Mouse (Mus musculus): ENCODE data around the gene Stk11. TPM values are rescaled to one million over a fixed set of nuclear protein-coding genes. Genes with fewer than 3 reads are reported as not detected.

The Stk11 gene
- total RNA-seq, 2 experiments from 2014 or later, result 100 to 111 TPM

GRCm38 (mm10) chr10:80094684-80095083, 20.9 kb upstream of the Stk11 start:
- intact Hi-C loops (cut with DNase I), result no loop called here
- DNase-seq, result no peak

DNA sequence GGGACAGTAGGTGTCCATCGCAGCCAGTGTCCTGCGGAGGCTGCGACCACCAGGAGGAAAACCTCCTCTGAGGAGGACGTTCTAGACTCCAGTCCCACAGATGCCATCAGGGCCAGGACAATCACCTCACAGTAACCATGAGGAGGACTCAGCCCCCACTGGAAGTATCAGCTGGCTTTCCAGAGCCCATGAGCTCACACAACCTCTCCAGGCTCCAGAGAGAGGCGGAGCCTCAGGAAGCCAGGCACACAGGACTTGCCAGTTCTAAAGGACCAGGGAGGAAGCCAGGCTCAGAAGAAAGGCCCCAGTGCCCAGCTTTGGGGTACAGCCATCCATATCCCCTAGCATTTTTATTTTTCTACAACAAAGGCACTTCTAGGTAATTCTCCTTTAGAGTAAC, 20.1 kb upstream of the Stk11 start:
- no peak for DNase-seq
- intact Hi-C loops (cut with DNase I), result no loop called here

DNA sequence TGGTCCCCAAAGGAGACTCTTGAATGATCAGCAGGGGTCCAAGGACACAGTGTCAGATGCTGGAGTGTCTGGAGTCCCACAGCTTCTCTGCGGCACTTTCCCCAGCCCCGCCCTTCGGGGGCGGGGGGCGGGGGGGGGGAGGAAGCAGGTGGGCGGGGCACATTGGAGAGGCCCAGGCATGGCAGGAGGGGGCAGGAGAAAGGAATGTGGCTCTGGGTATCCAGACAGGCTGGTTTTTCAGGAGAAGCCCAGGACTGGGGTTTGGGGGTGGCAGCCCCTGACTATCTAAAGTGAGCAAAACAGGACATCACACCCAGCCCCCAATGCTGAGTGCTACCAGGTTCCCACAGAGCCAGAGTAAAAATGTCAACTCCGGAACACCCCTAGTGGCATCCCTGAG, 18.3 kb upstream of the Stk11 start:
- intact Hi-C loops (cut with DNase I), result no loop called here
- no peak for DNase-seq

DNA sequence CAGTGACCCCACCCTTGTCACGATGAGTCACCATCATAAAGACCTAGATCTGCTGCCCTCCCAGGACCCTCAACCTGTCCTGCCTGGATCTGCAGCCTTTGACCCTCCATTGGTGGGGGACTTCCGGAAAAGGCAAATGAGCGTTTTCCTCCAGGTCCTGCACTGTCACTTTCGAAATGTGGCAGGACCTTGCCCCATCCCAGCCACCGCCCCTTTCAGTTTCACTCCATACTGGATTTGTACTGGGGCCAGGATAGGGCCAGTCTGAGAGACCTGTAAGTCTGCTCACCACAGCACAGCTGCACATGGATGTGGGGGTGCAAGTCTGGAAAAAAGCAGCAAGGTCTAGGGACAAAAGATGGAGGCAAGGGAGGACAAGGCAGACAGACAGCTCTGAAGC, 17.0 kb upstream of the Stk11 start:
- no peak for DNase-seq
- intact Hi-C loops (cut with DNase I), result no loop called here

DNA sequence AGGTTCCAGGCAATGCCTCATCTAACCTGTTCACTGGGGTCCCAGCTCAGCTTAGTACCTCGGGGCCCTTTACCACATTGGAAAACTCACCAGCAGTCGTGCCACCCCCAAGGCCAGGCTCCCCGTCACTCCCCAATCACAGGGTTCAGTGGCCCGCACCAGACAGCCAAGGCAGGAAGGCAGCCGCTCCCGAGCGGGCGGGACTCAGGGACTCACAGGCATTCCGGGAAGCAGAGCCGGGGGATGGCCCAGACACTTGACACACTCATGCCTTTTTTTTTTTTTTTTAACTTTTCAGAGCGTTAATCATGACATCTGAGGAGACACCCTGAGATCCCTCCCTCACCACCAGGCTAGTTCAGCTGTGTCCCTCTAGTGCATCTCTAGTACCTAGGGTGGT, 14.6 kb upstream of the Stk11 start:
- intact Hi-C loops (cut with DNase I), result no loop called here
- DNase-seq, result no peak

- intact Hi-C loops (cut with DNase I), result no loop called here
These were observed 13.2 kb upstream of the Stk11 start for GRCm38 (mm10) chr10:80102216-80102915.

GRCm38 (mm10) chr10:80103032-80103431, 12.6 kb upstream of the Stk11 start:
- intact Hi-C loops (cut with DNase I), result no loop called here
- no peak for DNase-seq

More at GRCm38 (mm10) chr10:80102216-80102915, 13.2 kb upstream of the Stk11 start:
- DNase-seq, result peak; percentile 87

- intact Hi-C loops (cut with DNase I), result no loop called here
- DNase-seq, result no peak
These were observed 11.4 kb upstream of the Stk11 start for GRCm38 (mm10) chr10:80104181-80104580.

GRCm38 (mm10) chr10:80105460-80105859, 10.1 kb upstream of the Stk11 start, which contains the start of gene Sbno2:
Sbno2 (minus strand) TSS chr10:80105571.
- DNase-seq, result no peak
- intact Hi-C loops (cut with DNase I), result no loop called here

- intact Hi-C loops (cut with DNase I), result no loop called here
- no peak for DNase-seq
These were observed 9.7 kb upstream of the Stk11 start for GRCm38 (mm10) chr10:80105926-80106325.

DNA sequence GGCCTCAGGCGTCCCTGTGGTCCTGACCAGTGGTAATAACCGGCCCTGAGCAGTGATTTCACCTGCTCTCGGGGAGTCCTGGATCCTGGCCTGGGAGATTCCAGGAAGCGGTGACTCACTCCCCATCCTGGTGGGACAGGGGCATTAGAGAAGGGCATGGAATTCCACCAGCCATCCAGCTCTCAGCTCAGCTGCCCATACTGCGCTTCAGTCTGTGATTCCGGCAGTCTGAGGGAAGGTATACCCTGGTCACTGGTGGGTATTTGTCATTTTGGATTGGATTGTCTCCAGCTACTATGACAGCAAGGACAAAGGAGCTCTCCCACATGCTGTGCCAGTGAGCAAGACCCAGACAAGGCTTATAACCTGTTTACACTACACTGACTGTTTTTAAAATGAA, 7.9 kb upstream of the Stk11 start:
- DNase-seq, result no peak
- intact Hi-C loops (cut with DNase I), result no loop called here

GRCm38 (mm10) chr10:80114341-80115284, 990 bp upstream of the Stk11 start:
- intact Hi-C loops (cut with DNase I), result loop anchor here (10.0 kb wide), 1 partner anchor 130 kb away; the partner anchor contains the start of genes Cnn2 and Tmem259
- peak; percentile 93 for DNase-seq

DNA sequence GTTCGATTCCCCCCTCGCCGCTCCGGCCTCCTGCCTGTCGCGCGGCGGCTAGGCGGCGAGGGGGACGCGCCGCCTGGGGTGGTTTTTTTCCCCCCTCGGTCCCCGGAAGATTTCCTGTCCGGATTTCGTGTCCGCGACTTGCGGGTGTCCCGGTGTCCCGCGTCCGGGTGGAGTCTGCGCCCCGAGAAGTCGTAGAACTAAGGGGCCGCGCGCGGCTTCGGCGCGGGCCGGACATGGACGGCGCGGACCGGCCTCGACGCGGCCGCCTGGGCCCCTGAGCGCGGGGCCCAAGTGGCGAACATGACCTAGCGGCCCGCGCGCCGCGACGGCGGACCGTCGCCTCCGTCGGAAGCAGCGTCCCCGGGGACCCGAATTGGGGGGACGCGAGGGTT, 337 bp downstream of the Stk11 start:
- intact Hi-C loops (cut with DNase I), result loop anchor here (10.0 kb wide), 1 partner anchor 131 kb away; the partner anchor contains the start of genes Cnn2 and Tmem259
- no peak for DNase-seq

DNA sequence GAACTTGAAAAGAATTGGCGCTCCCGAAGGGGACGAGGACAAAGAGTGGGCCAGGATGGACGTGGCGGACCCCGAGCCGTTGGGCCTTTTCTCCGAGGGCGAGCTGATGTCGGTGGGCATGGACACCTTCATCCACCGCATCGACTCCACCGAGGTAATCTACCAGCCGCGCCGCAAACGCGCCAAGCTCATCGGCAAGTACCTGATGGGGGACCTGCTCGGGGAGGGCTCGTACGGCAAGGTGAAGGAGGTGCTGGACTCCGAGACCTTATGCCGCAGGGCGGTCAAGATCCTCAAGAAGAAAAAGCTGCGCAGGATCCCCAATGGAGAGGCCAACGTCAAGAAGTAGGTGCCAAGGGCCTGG, 942 bp downstream of the Stk11 start:
- no peak for DNase-seq
- intact Hi-C loops (cut with DNase I), result loop anchor here (10.0 kb wide), 1 partner anchor 132 kb away; the partner anchor contains the start of genes Cnn2 and Tmem259

GRCm38 (mm10) chr10:80116927-80117691, 1.5 kb downstream of the Stk11 start:
- intact Hi-C loops (cut with DNase I), result loop anchor here (10.0 kb wide), 1 partner anchor 132 kb away; the partner anchor contains the start of genes Cnn2 and Tmem259
- DNase-seq, result peak; percentile 60

DNA sequence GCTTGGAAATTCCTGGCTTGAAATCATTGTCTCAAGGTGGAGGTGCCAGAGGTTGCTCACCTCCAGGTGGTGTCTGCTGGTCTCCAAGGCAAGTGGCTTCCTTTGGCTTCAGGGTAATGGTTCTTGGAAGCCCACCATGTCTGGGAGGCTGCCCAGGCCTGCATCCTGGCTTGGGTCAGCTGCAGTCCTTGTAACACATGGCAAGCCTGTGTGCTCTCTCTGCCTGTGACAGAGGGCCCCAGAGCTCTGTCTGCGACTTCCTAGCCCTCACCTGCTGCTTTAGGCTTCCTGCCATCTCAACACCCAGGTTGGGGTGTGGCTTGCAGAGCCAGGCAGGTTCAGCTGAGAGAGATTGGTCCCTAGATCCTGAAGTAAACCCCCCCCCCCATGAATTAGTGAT, 2.1 kb downstream of the Stk11 start:
- peak; percentile 57 for DNase-seq
- intact Hi-C loops (cut with DNase I), result loop anchor here (10.0 kb wide), 1 partner anchor 133 kb away; the partner anchor contains the start of genes Cnn2 and Tmem259

DNA sequence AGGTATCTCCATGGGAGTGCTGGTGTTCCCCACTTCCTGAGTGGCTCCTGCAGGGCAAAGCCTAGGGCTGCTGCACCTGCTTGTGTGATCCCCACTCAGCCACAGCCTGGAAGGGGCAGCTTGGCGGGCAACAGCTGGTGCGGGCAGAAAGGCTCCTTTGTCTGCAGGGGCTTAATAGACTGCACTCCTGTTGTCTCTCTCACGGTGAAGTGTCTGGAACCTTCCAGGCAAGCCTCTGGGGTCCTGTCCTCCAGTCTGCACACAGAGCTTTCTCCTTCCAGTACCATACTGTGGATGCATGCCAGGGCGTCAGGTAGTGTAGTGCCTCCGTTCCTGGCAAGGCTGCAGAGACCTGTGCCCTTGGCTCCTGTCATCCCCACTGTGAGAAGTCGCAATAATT, 2.9 kb downstream of the Stk11 start:
- DNase-seq, result no peak
- intact Hi-C loops (cut with DNase I), result loop anchor here (10.0 kb wide), 1 partner anchor 134 kb away; the partner anchor contains the start of genes Cnn2 and Tmem259

DNA sequence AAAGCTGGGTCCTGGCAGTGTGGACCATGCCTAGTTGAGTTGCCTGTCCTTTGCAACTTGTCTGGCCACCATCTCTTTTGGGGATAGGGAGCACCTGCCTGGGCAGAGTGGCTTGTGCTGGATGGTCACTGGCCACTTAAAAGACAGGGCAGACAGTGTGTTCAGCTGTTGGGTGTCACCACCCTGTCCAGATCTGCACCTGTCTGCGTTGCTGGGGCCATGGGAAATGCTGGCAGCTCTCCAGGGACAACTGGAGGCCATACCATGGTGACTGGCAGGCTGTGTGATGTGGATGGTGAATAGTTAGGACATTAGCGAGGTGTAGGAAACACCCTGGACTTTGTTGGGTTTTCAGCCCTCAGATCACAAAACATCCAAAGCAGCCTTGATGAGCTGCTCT, 4.5 kb downstream of the Stk11 start:
- intact Hi-C loops (cut with DNase I), result no loop called here
- DNase-seq, result no peak

DNA sequence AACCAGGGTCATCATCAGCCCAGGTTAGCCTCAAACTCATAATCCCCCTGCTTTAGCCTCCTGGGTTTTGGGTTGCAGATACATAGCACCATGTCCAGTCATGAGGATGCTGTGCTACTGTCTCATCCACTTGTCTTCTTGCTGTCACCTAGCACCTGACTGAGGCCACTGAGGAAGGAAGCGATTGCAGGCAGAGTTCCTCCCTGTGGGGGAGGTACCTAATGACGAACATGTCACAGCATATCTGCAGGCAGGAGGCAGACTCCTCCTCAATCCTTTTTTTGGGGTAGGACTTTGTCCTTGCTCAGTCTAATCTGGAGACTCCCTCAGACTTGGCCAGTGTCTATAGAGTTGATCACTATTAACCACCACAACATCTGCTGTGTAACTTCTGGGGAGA, 6.0 kb downstream of the Stk11 start:
- no peak for DNase-seq
- intact Hi-C loops (cut with DNase I), result no loop called here

DNA sequence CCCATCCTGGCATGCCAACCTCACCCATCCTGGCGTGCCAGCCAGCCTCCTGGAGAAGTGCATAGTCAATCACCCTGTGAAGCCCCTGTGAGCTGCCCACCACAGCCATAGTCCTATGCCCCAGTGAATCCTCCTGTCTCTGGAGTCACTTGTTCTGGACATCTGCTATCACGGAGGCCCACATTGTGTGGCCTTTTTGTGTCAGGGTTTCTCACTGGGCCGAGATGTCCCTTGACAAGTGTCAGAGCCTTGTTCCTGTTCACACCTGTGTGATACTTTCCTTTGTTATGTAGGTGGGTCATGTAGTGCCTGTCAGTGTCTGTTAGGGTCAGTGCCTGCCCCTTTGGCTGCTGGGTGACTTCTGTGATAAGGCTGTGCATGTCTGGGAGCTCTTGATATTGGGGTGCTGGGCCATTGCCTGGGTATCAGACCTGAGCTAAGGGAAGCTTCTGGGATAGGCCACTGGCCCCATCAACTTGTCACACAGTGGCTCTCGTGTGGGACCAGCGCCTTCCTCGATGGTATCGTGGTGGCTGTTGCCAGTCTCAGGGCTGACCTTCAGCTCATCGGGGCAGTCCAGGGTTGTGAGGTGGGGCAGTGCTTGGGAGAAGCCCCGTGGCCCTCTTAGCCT, 8.4 kb downstream of the Stk11 start:
- no peak for DNase-seq
- intact Hi-C loops (cut with DNase I), result no loop called here
